Mouse (Mus musculus) lung, postnatal 36 days (tissue): ENCODE data around the gene Ssbp4.

ENCODE experiments used
- DNase-seq: peaks from one replicate; pipeline ENCODE4 v3.0.0; 2022; ENCODE audit warnings: mixed read lengths

Gene Ssbp4

DNA sequence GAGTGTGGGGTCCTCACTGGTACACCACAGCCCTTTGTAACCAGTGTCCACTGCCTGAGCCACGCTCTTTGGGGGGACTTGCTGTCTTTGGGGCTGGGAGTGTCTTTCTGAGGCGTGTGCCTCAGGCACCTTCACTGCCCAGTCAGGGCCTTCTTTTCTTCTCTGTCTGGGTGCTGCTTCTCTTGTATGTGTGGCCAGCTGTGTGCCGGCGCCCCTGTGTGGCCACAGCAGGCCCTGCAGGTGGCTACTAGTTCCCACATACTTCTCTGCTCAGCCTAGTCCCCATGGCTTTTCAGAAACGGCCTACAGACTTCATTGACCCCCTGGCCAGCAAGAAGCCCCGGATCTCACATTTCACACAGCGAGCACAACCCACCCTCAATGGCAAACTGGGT is 23.4 kb downstream of the Ssbp4 start:
- peak; percentile 86 for DNase-seq

DNA sequence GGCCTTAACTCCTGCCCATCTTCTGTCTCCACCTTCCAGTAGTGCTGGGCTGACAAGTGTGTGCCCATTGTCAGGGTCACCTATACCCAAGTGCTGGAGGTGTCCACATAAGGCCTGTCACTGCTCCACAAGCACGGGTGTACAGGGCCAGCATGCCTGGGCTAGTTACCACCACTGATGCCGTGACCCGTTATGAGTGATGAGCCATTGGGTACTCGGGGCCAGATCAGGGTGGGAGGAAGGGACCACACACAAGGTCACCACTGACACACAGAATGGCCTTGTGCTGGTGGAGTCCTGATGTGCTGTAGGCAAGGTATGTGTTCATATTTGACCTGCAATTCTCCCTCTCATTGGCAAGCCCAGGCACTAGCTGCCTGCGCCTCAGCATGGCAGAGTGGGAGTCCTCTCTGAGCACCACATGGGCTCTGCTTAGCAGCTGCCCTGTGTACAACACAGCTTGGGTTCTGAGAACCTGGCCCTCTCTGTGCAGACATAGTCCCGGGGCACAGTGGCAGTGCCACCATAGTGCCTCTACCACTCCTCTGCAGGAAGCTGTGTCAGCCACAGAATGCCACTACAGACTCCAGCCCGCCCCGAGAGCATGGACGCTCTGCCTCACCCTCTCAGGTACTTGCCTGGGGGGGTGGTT is 23.9 kb downstream of the Ssbp4 start:
- DNase-seq: no peak

DNA sequence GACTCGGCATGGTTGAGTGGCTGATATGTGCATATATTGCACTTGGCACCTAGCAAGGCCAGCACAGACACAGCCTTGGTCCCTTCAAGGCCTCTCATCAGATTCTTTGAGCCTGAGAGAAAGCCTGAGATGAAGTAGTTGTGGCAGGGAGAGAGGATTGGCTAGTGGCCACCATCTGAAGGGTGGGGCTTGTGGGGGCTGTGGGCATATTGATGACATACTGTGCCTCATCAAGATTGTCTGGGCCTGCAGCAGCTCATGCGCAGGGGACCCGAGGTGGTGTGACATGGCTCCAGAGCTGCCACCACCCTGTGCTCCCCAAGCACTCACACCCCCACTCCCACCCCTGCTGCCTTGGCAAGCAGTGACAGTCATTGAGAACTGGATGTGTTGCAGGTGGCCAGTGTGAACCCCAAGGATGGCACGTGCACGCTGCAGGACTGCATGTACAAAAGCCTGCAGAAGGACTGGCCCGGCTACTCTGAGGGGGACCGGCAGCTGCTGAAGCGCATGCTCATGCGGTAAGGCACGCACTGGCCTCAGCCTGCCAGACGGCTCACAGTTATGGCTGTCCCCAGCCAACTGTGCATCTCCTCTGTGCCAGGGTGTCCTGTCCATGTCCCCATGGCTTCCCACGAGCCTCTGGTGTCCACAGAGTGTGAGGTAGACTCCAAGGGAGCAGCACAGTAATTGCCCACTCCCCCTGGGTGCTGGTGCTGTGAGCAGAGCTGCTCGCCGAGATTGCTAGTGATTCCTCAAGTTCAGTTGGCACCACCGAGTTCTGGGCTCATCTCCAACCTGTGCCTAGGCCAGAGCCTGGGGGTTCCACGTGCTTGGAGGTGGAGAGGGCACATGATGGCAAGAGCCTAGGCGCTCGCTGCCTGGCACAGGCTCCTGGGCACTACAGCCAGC is 24.9 kb downstream of the Ssbp4 start:
- DNase-seq: no peak

DNA sequence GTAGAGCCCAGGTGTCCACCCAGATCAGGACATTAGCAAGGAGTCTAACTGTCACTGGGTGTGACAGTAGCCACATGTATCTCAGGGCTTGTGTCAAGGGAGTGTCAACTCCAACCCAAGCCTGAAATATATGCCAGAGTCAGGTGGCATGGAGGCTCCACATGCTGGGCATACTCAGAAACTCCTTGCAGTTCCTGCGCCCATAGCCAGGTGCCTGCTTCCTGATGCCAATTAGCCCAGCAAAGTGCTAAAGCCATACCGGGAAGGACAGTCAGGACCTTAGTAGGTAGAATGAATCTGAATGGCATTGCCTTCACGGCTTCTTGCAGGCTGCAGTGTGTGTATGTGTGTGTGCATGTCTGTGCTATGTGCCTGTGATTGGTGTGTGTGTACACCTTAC is 31.5 kb downstream of the Ssbp4 start:
- no peak for DNase-seq

DNA sequence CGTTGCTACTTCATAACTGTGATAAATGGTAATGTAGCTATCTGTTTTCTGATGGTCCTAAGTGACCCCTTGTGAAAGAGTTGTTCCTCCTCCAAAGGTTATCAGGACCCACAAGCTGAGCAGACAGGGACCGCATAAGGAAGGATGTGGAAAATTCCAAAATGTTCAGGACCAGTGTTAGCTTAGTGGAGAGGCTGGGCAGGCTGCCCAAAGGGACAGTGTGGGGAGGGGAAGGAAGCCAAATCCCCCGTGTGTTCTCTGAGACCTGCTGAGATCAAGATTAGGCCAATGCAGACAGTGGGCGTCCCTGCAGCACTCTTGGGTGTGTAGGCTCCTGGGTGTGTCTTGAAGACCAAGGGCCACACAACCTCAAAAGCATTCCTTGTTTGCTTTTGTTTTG is 33.8 kb downstream of the Ssbp4 start:
- DNase-seq: peak; percentile 74

DNA sequence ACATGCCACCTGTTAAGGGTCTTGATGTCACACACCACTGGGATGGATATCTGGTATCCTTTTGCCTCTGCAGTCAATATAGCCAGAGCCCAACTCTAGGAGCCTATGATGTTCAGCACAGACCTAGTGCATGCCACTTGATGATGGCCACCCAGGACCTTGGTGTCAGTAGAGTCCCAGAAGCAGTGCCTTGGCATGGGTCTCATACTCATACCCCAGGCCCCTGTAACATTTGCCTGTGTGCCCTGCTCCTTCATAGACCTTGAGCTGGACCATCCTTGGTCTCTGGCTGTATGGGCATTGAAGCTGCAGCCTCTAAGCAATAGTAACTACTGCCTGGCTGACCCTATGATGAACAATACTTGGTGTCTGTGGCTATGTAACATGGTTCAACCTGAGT is 34.4 kb downstream of the Ssbp4 start:
- DNase-seq: no peak

DNA sequence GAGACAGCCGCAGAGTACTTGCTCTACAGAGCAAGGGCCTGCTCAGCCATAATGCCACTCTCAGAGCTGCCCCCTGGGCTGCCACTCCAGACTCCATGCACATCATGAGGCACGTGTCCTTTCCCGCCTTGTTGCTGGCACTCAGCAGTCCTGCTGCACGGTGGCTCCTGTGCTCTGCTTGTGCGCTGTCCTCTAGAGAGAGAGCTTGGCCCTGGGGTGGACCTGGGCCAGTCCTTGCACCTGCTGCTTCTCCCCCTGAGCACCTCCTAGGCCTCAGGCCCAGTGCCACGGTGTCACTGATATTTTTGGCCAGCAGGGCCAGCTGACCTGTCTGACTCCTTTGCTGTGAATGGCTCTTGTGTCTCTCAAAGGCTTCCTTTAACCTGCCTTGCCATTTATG is 37.7 kb downstream of the Ssbp4 start:
- peak; percentile 54 for DNase-seq

DNA sequence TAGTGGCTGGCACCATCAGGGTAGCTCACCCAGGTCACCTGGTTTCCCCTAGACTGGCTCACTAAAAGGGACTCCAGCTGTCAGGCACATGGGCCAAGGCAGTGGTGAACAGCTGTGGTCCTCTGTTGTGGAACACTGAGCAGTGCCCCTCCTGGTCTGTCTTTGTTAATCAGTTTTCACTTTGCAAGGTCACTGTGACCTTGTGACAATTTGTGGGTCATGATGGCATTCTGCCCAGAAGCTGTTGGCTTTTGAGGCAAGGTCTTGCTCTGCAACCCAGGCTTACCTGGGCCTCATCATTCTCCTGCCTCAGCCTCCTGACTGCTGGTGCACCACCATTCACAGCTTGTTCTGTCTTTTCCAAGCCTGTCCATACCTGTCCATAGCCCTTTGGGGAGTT is 38.3 kb downstream of the Ssbp4 start:
- no peak for DNase-seq

DNA sequence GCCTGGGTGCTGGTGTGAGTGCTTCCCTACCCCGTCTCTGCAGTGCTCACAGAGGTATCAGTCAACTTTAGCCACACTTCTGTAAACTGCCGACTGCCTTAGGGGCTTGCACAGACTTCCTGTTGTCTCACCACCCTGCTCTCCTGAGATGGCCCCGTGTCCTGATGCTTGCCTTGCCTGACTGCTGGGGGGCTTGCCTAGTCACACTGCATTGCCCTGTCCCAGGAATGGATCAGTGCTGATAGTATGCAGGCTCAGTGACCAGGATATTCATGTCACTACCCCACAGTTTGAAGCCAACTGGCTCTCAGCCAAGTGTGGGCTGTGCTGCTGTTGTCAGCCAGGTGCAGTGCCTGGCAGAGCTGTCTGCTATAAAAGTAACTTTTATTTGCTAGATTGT is 43.1 kb downstream of the Ssbp4 start:
- DNase-seq: peak; percentile 46

DNA sequence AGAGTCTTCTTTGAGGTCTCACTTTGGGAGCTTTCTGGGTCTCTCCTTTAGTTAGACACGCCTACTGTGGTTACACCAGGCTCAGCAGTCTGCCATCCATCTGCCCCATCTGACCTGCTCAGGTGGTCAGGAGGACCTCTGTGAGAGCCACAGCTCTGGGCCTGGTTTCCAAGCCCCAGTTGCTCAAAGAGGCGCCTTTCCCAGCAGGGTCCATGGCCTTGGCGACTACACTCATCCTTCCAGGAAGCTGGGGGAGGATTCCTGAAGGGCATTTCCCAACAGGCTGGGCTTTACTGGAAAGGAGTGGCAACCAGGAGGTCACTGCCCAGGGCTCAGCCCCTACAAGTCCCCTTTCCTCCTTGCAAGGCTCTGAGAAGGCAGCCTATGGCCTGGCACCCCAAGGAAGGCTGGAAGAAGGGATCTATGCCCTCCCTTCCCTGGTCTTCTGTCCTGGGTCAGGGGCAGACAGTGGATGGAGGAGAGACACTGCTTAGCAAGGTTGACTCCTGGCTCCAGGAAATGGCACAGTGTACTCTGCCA is 43.9 kb downstream of the Ssbp4 start:
- DNase-seq: no peak

DNA sequence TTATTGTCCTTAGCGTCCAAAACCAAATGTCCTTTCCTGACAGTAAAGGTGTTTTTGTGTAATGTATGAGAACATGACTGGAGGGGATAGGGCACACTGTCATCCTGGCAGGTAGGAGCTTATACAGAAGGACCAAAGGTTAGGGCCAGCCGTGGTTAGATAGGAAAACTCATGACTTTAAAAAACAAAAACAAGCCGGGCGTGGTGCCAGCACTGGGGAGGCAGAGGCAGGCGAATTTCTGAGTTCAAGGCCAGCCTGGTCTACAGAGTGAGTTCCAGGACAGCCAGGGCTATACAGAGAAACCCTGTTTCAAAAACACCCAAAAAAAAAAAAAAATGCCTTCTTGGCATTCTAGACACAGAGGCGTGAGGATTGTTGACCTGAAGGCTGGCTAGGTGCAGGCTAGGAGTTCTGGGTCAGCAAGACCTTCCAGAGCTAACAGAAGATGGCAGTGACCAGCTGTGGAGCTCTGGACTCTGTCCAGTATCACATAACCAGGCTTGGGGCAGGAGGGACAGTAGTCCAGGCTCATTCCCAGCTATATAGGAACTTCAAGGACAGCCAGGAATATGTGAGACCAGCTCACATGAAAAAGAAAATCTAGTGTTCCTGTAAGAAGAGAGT is 44.8 kb downstream of the Ssbp4 start:
- no peak for DNase-seq

DNA sequence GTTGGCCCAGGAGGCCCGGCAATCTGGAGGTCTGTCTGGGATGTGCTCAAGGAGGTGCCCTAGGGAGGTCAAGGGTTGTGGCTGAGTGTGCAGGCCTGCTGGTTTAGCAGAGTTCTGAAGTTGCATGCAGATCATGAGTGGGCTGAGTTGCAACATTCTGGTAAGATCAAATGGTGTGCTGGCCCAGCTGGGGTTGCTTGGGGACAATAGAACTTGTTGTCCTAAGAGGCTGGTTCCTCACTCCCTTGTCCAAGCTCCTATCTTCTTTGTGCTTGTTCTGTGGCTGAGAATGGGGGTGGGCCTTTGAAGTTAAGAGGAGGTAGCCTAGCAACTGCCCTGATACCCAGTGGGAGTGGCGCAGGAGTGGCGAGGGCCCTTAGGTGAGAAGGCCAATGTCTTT is 45.9 kb downstream of the Ssbp4 start:
- DNase-seq: peak; percentile 91

DNA sequence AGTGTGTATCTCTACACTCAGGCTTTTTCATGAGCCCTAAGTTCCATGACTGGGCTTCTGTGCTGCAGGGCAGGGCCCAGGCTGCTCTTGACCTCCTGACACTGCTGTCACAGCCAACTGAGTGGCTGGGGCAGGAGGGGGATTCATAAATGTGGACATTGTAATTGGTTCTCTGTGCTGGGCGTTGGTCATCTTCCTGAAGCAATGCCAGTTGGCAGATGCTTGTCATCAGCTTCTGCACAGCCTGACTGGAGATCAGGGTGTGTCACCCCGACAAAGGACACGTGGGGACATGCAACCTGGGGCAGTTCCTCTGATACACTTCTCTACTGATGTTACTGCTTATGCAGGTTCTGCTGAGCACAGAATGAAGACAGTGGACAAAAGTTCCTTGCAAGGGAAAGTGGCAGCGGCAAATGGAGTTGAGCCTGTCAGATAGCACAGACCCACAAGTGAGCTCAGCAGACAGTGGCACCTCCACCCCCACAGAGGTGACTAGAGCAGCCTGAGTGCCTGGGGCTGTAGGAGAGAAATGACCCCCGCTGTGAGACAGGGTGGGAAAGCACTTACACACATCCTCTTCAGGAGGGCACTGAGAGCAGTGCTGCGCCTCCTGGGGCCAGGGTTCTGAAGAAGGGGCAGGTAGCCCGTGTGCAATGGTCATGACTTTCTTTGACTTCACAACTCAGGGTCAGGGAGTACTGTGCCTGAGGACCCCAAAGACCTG is 46.7 kb downstream of the Ssbp4 start:
- peak; percentile 89 for DNase-seq

DNA sequence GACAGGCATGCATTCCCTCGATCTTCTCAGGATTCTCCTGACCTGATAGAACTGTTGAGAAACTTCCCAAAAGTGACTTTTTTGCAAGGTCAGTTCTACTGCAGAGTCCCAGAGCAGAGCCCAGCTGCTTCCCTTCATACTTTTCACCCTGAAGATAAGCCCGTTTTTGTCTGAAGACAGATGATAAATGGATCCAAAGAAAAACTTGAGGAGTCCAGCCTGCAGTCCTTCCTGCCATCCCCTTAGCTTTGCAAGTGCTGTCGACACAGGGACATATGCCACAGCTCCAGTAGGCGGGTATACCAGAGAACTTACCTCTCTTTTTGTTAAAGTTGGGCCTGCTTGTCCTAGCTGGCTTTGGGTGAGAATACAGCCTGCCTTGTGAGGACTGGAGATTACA is 47.3 kb downstream of the Ssbp4 start:
- DNase-seq: no peak

DNA sequence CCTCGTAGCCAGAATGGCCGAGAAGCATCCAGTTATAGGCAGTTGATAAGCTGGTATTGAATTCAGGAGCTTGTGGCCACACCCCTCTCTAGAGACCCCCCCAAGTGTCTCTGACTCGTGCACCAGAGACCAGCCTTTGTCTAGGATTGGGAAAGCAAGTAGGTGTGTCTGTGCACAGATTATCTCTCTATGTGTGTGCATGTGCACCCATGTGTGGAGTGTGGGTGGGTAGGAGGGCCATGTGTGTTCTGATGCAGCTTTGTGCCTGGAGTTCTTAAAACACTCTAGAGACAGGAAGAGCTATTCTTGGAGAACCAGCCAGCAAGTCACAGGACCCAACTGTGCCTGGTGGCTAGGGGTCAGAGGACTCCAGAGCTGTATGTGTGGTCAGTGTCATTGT is 48.1 kb downstream of the Ssbp4 start:
- DNase-seq: no peak

DNA sequence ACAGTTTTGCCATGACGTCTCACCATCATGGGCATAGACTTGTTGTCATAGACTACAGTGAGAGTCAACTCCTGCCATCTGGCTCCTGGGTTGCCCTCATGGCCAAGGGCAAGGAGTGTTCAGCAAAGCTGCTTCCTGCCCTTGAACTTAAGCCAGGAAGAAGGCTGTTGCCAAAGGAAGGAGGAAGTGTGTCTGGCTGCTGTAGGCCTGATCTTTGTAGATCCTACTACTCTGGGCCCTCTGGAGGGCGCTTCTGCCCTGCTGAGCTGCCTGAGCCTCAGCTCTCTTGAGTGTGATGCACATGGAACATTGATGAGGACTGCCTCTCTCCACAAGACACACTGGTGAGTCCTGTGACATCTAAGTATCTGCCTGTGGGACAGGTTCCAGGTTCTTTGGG is 48.6 kb downstream of the Ssbp4 start:
- DNase-seq: peak; percentile 87

DNA sequence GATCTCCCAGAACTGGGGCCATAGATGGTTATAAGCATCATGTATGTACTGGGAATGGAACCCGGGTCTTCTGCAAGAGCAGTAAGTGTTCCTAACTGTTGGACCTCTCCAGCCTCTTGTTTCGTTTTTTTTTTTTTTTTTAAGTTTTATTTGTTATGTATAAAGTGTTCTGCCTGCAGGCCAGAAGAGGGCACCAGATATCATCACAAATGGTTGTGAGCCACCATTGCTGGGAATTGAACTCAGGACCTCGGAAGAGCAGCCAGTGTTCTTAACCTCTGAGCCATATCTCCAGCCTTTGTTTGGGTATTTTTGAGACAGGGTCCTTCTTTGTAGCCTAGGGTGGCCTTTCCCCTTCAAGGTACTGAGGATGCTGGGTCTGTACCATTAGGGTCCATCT is 49.7 kb downstream of the Ssbp4 start:
- no peak for DNase-seq

DNA sequence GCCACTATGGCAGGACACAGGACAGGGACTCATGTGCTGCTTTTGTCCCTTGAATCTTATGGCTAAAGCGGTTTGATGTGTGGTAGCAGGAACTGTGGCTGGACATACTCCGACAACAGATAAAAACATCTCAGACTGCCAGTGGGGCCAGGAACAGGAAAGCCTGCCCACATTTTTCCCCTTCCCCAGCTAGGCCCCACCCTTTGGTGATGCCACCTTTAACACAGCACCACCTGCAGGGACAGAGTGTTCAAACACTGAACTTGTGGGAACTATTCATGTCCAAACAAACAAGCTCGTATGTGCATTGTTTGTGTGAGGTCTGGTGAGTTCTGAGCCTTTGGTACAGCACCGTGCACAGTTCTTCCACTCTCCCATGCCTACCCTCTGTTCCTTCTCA is 50.3 kb downstream of the Ssbp4 start:
- peak; percentile 62 for DNase-seq

DNA sequence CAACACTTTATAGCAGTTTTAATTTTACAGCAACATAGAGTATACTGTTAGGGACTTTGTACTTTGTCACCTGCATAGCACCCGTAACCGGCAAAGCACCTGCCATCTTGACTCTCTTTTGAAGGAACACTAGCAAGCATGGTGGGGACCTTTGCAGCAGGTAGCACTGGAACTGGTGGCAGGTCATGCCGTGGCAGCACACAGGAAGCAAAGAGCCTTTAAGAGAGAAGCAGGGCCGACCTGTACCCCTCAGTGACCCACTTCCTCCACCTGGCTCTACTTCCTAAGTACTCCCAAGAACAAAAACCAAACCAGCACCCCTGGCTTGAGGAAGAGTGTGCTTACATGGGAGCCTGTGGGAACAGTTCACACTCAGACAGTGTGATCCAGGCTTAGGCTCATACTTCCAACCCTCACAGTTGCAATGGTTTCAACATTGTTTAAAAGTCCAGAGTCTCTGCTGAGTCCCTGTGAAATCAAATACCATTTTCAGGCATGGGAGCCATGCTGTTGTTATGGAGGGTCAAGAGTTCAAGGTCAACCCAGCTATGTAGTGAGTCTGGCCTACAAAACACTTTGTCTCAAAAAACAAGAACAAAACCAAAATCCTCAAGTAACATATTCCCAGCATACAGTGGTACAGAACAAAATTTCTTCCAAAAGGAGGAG is 53.5 kb downstream of the Ssbp4 start:
- no peak for DNase-seq

DNA sequence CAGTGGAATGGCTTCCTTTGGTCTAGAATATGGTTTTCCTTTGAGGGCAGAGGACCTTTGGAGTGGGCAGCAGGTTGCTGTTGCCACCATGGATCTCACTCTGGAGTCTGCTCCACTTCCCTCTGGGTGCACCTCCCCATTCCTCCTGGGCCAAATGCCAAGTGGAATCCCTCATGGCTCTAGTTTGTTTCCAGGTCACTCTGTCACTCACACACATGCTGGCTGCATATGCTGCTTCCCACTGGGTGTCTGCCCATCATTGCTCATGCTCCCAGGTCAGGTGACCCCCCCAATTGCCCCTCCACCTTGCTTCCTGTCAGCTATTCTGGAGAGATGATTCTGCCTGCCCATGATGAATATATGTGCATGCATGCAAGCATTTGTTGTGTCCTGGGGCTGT is 54.9 kb downstream of the Ssbp4 start:
- peak; percentile 69 for DNase-seq

DNA sequence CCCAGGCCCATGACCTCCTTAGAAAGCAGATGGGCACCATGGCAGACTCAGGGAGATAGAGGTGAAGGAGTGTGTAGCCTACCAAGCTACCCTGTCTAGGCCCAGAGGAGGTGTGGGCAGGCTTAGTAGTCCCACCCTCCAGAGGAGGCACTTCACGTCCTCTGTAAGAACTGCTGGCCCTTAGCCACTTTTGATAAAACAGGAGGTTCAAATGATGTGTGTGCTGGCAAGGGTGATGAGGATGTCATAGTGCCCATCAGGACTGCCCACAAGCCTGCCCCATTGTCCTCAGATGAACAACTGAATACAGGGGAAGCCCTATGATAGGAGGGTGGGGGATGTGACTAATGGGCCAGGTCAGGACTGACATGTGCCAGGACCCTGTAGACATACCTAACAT is 55.8 kb downstream of the Ssbp4 start:
- peak; percentile 80 for DNase-seq

DNA sequence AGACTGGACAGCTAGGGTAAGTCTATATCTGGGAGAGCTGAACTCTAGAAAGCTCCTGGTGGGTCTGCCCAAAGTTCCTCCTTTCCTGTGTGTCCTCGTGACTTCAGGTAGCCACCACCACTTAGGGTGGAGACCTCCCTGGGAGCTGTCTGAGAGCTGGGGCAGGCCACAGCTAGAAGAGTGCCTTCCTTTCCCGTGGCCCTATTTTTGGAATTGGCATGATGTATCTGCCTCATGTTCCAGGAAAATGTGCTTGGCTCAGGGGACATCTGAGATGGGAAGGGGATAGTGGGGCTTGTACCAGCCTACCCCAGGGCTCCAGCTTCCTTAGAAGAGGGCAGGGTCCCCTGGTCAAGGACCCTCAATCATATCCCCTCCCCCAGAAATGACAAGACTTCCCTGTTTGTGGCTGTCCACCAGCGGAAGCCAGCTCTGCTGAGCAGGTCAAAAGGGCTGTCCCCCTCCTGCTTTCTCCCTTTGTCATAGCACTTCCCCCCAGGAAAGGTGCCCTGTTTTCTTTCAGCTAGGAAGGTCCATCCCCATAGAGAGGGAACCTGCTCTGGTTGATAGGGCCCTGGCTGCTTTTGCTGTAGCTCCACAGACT is 57.0 kb downstream of the Ssbp4 start:
- DNase-seq: no peak
